Mouse (Mus musculus): ENCODE measurements around the gene Plek. TPM values are rescaled to one million over a fixed set of nuclear protein-coding genes. Genes with fewer than 3 reads are reported as not detected.
"Not testable (repeated sequence)": the region's sequence is repeated elsewhere in the genome, so short reads cannot be mapped to it uniquely, and the experiment has no call there.

Gene Plek
- polyA plus RNA-seq, 1 experiment from 2014 or later = 5.5 TPM

GRCm38 (mm10) chr11:17012948-17013347 lies 39.2 kb downstream of the Plek start:
- H3K36me3 ChIP-seq = no peaks in the 10 kb centered on the region
- H3K27me3 ChIP-seq (ENCODE audit: low read depth, poor library complexity, severe bottlenecking) = no peaks in the 10 kb centered on the region
- DNase-seq (ENCODE audit: low spot score) = no peak
- H3K27ac ChIP-seq (replicated peaks) = no peak overlapping the region
- no peaks in the 10 kb centered on the region for H3K4me1 ChIP-seq
- H3K4me3 ChIP-seq = no peak overlapping the region
- peaks cover 3% of the 10 kb centered on the region; the same call in 1 of the 2 replicates for H3K9me3 ChIP-seq (replicated peaks)

- H3K4me3 ChIP-seq = no peak overlapping the region
- no peaks in the 10 kb centered on the region for H3K9me3 ChIP-seq (replicated peaks)
- no peak overlapping the region for H3K27ac ChIP-seq (replicated peaks)
- H3K27me3 ChIP-seq (ENCODE audit: low read depth, poor library complexity, severe bottlenecking) = no peaks in the 10 kb centered on the region
- H3K36me3 ChIP-seq = no peaks in the 10 kb centered on the region
- DNase-seq (ENCODE audit: low spot score) = no peak
- H3K4me1 ChIP-seq = no peaks in the 10 kb centered on the region
- 76% methylated on average over 7 of the region's 7 CpGs for WGBS
Observed at GRCm38 (mm10) chr11:17008498-17008941, 43.7 kb downstream of the Plek start.

DNA sequence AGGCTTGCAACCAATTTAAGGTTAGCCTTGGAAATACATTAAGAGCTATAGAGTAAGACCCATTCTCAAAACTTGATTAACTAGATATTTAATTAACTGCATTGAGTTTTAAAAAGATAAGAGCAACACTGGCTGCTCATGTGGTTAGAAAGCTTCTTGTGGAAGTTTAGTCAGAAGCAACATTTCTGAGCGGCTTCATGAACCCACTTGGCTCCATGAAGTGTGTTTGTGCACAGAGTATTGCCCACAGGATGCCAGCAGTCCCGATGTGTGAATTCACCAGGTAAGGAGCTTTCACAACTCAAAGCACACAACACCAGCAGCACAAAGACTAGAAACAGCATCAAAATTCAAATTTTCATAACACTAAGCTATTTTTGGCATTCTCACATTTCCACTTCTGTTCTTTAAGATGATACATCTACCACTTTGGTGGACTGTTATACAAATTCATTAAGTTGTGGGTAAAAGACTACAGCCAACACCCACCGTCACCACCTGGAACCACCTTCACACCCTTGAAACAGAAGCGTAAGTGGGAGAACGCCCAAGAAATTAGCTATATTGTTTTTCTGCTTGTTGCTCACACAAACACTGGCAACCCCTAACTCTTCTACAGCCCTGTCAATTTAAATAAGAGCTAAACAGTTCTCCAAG lies 44.5 kb downstream of the Plek start:
- H3K4me1 ChIP-seq = no peaks in the 10 kb centered on the region
- 87% methylated on average over 5 of the region's 5 CpGs for WGBS
- no peak overlapping the region for H3K4me3 ChIP-seq
- H3K9me3 ChIP-seq (replicated peaks) = no peaks in the 10 kb centered on the region
- H3K36me3 ChIP-seq = no peaks in the 10 kb centered on the region
- DNase-seq (ENCODE audit: low spot score) = no peak
- H3K27ac ChIP-seq (replicated peaks) = no peak overlapping the region
- no peaks in the 10 kb centered on the region for H3K27me3 ChIP-seq (ENCODE audit: low read depth, poor library complexity, severe bottlenecking)

- H3K4me1 ChIP-seq; H3K9me3 ChIP-seq (replicated peaks); H3K4me3 ChIP-seq; H3K36me3 ChIP-seq; H3K27ac ChIP-seq (replicated peaks); DNase-seq (ENCODE audit: low spot score); H3K27me3 ChIP-seq (ENCODE audit: low read depth, poor library complexity, severe bottlenecking): not testable (repeated sequence)
- 84% methylated on average over 3 of the region's 3 CpGs for WGBS
Observed at GRCm38 (mm10) chr11:17006526-17006925, 45.7 kb downstream of the Plek start.

DNA sequence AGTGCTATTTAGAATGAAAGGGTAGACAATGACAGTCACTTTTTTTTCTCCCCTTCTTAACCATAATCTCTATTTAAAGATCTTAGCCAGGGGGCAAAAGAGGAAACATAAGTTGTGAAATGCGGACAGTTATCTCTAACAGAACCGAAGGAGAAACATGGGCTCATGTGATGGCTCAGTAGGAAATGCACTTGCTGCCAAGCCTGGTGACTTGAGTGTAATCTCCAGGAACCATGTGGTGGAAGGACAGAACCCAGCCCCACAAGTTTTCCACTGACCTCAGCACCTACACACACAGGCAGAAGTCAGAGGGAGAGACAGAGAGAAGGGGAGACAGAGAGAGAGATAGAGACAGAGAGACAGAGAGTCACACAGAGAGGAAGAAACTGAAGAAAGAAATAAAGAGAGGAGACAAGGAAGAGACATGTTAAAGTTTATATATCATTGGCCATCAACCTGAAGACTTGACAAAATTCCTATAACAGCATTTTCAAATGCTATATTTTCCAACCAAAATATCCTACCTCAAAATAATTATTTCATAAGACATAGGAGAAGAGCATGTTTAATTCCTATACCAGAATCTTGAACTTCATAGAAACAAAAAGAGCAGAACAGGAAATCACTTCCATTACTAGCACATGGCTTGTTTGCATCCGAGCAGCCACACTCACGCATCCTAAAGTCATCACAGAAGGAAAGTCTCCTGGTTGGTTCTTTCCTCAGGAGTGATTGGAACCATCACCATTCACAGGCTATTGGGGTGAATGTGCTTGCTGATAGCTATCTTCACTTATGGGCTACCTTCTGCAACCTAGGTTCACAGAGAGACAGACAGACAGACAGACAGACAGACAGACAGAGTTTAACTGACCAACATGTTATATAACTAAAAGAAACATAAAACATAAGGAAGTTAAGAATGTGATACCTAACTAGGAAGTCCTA lies 47.0 kb downstream of the Plek start:
- Histone ChIP-seq H3K4me1 (no peaks in the 10 kb centered on the region), H3K27me3 (ENCODE audit: low read depth, poor library complexity, severe bottlenecking) (no peaks in the 10 kb centered on the region), H3K36me3 (no peaks in the 10 kb centered on the region), H3K9me3 (replicated peaks) (no peaks in the 10 kb centered on the region), H3K27ac (replicated peaks) (no peak overlapping the region), H3K4me3 (no peak overlapping the region)
- DNase-seq (ENCODE audit: low spot score) = no peak
- 83% methylated on average over 4 of the region's 4 CpGs for WGBS

DNA sequence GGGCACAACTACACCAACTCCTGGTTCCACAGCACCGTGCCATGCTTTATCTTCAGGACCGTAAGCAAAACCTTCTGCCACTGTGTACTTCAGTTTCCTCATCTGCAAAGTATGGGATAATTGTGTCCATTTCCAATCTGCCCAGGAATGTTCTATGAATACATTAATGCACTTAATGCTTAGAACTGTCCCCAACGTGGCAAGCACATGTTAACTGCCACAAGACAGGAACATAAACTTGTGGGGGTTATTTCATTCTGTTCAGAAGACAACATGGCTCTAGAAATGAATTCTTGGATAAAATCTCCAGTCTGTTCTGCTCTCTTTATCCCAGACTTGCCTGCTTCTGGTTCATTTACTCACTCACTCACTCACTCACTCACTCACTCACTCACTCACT lies 48.4 kb downstream of the Plek start:
- Histone ChIP-seq H3K27me3 (ENCODE audit: low read depth, poor library complexity, severe bottlenecking) (no peaks in the 10 kb centered on the region), H3K27ac (replicated peaks) (no peak overlapping the region), H3K4me3 (no peak overlapping the region), H3K36me3 (no peaks in the 10 kb centered on the region), H3K4me1 (no peaks in the 10 kb centered on the region), H3K9me3 (replicated peaks) (no peaks in the 10 kb centered on the region)
- WGBS = 78% methylated on average over 3 of the region's 3 CpGs
- DNase-seq (ENCODE audit: low spot score) = no peak

- WGBS = 92% methylated on average over 7 of the region's 7 CpGs
- DNase-seq (ENCODE audit: low spot score) = no peak
Observed at GRCm38 (mm10) chr11:17002739-17003373, 49.3 kb downstream of the Plek start.

DNA sequence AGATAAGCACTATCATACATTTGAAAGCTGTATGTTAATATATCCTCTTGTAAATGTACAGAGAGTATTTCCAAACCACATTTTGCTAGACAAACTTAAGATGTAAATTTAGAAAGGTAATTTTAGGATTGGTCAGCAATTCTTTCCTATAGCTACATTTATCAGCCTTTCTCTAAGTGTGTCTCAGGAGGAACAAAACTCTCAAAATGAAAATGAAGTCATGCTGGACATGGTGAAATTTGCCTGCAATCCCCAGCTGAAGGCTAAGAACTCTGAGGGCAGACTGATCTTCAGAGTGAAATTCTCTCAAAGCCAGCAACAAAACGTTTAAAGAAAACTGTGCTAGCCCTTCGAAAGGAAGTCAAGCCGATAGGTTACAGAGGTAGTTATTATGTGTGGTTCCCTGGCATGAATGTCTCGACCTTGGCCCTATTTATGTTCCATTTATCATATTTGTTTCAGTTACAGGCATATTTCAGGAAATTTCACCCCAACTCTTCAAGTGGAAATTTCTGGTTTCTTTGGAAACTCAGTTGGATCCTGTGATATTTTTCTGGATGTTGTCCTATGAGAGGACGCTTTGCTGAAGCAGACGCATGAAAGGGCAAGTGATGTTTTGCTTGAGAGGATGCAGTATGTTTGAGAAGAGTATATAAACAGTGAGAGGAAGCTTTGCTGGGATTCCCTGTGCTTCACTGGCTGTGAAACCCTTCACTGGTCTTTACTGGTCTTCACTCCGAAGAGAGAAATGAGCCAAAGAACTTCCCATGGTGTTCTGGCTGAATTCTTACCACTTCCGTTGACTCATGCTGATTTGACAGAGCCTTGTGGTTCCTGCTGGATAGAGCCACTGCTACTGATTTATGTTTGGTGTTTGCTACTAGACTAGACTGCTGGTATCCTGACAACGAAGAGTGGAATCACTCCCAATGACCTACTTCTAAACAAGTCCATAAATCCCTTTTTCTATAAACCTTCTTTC lies 51.5 kb downstream of the Plek start:
- WGBS = 85% methylated on average over 9 of the region's 9 CpGs
- DNase-seq (ENCODE audit: low spot score) = no peak
- no peak overlapping the region for H3K27ac ChIP-seq (replicated peaks)
- no peaks in the 10 kb centered on the region for H3K9me3 ChIP-seq (replicated peaks)
- H3K36me3 ChIP-seq = no peaks in the 10 kb centered on the region
- H3K4me3 ChIP-seq = no peak overlapping the region
- H3K27me3 ChIP-seq (ENCODE audit: low read depth, poor library complexity, severe bottlenecking) = no peaks in the 10 kb centered on the region
- no peaks in the 10 kb centered on the region for H3K4me1 ChIP-seq

More at GRCm38 (mm10) chr11:17002739-17003373, 49.3 kb downstream of the Plek start:
- Histone ChIP-seq H3K27ac (replicated peaks) (no peak overlapping the region), H3K9me3 (replicated peaks) (no peaks in the 10 kb centered on the region), H3K36me3 (no peaks in the 10 kb centered on the region), H3K4me1 (no peaks in the 10 kb centered on the region), H3K27me3 (ENCODE audit: low read depth, poor library complexity, severe bottlenecking) (no peaks in the 10 kb centered on the region), H3K4me3 (no peak overlapping the region)

GRCm38 (mm10) chr11:16999933-17000332 lies 52.2 kb downstream of the Plek start:
- Histone ChIP-seq H3K4me3 (no peak overlapping the region), H3K36me3 (no peaks in the 10 kb centered on the region), H3K27ac (replicated peaks) (no peak overlapping the region), H3K27me3 (ENCODE audit: low read depth, poor library complexity, severe bottlenecking) (no peaks in the 10 kb centered on the region), H3K4me1 (no peaks in the 10 kb centered on the region), H3K9me3 (replicated peaks) (no peaks in the 10 kb centered on the region)
- DNase-seq (ENCODE audit: low spot score) = no peak

DNA sequence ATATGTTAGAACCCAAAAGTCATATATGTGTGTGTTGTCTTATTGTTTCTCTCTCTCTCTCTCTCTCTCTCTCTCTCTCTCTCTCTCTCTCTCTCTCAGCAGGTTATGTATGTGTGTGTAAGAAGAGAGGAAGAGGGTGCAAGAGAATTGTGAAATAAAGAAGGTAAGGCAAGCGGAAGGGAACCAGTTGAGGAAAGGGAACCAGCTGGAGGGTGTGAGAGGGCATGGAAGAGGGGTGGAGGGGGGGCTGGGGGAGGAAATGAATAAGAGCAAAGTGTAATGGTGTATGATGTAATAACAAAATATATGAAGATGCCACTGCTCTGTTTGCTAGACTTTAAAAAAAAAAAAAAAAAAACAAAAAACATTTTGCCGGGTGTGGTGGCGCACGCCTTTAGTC lies 52.8 kb downstream of the Plek start:
- no peaks in the 10 kb centered on the region for H3K27me3 ChIP-seq (ENCODE audit: low read depth, poor library complexity, severe bottlenecking)
- no peaks in the 10 kb centered on the region for H3K9me3 ChIP-seq (replicated peaks)
- H3K27ac ChIP-seq (replicated peaks) = no peak overlapping the region
- no peak for DNase-seq (ENCODE audit: low spot score)
- no peaks in the 10 kb centered on the region for H3K4me1 ChIP-seq
- H3K4me3 ChIP-seq = no peak overlapping the region
- WGBS = 96% methylated on average over 4 of the region's 4 CpGs
- H3K36me3 ChIP-seq = no peaks in the 10 kb centered on the region

- no peak for DNase-seq (ENCODE audit: low spot score)
- Histone ChIP-seq H3K36me3 (no peaks in the 10 kb centered on the region), H3K4me1 (no peaks in the 10 kb centered on the region), H3K27ac (replicated peaks) (no peak overlapping the region), H3K9me3 (replicated peaks) (no peaks in the 10 kb centered on the region), H3K27me3 (ENCODE audit: low read depth, poor library complexity, severe bottlenecking) (no peaks in the 10 kb centered on the region), H3K4me3 (no peak overlapping the region)
Observed at GRCm38 (mm10) chr11:16997465-16997864, 54.7 kb downstream of the Plek start.

DNA sequence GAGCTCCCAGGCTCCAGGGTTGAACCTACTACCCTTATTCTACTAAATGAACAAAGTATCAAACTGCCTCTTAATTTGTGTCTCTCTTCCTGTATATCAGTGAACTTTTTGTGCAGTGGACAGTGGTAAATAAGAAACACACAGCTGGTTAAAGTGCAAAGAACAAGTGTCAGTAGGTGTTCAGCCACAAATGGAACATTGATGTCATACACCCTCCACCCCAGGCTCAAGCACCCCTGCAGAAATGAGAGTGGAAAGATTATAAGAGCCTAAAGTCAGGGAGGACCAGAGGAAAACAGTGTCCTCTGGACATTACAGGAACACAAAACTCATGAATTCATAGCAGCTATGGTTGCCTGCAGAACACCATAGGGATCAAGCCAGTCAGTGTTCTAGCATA lies 55.4 kb downstream of the Plek start:
- Histone ChIP-seq H3K27me3 (ENCODE audit: low read depth, poor library complexity, severe bottlenecking) (no peaks in the 10 kb centered on the region), H3K9me3 (replicated peaks) (no peaks in the 10 kb centered on the region), H3K4me3 (no peak overlapping the region), H3K36me3 (no peaks in the 10 kb centered on the region), H3K27ac (replicated peaks) (no peak overlapping the region), H3K4me1 (no peaks in the 10 kb centered on the region)
- DNase-seq (ENCODE audit: low spot score) = no peak
